Mouse (Mus musculus) MEL (cell line): ENCODE data around the gene Nkain2.

Experiments
- CTCF ChIP-seq, 3 experiments: IDR thresholded peaks in 2 of 3; conservative IDR thresholded peaks in 1 of 3; 2 replicates each; pipeline ENCODE4 v1.5.1; 2011 to 2012; ENCODE audit warnings: low read length in 3 of 3, low read depth in 2 of 3, mild to moderate bottlenecking in 2 of 3, improper control_type of control experiment in 1 of 3, inconsistent platforms in 1 of 3, mixed read lengths in 1 of 3, moderate library complexity in 1 of 3; ENCODE audit not compliant: control insufficient read depth in 1 of 3, insufficient read depth in 1 of 3, poor library complexity in 1 of 3, severe bottlenecking in 1 of 3
- POLR2A ChIP-seq, 2 experiments: IDR thresholded peaks; 2 replicates each; pipeline ENCODE4 v1.6.1; 2011 to 2012; ENCODE audit warnings: low read length in 2 of 2, mild to moderate bottlenecking in 2 of 2, control low read depth in 1 of 2, improper control_type of control experiment in 1 of 2, low read depth in 1 of 2, moderate library complexity in 1 of 2; ENCODE audit not compliant: control insufficient read depth in 1 of 2, insufficient read depth in 1 of 2, poor library complexity in 1 of 2

DNA sequence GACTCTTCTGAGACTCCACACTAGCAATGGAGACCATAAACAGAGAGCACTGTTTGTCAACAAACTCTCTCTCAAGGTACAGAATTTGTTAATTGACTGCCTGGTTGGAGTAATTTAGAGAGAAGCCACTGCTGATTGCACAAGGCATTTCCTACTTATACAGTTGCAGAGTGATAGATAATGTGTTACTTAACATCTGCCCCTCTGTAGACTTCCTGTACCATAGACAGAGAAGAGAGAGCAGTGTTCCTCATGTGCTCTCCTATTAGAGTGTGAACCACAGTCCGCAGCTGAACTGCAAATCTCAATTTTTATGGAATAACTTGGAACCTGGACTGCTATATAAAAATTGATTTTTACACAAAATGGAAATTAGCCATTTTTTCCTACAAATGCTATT, 1022.0 kb downstream of the Nkain2 start:
- no peak for TF ChIP-seq CTCF (IDR thresholded peaks at IDR 0.05 in 2 of 3, conservative IDR thresholded peaks at IDR 0.05 in 1 of 3; ENCODE audit: control insufficient read depth in 1 of 3, insufficient read depth in 1 of 3, low read depth in 2 of 3, low read length in 3 of 3, poor library complexity in 1 of 3, severe bottlenecking in 1 of 3)
- no peak for TF ChIP-seq POLR2A (IDR thresholded peaks at IDR 0.05; ENCODE audit: control insufficient read depth in 1 of 2, insufficient read depth in 1 of 2, low read depth in 1 of 2, low read length in 2 of 2, poor library complexity in 1 of 2)
